1 mouse cellular context compared by ENCODE assay signal in genomic region chr5:88716983-88717382, GRCm38 (mm10).
TF ChIP-seq lines count a peak whose summit lies in the region.

No protein-coding gene starts in this region.

TF ChIP-seq in CH12.LX, 34 proteins besides CTCF, POLR2A, EP300 and RAD21 (continued from another document):
- TF ChIP-seq BHLHE40 (IDR thresholded peaks at IDR 0.05; ENCODE audit: low read depth, low read length) (peak; percentile 57), ELF1 (IDR thresholded peaks at IDR 0.05; ENCODE audit: low read depth, low read length) (0 out of 2 replicates have a peak, but pooled peaks have one; percentile 12), IRF4 (IDR thresholded peaks at IDR 0.05; ENCODE audit: low read depth, low read length) (peak; percentile 99), JUN (IDR thresholded peaks at IDR 0.05; ENCODE audit: insufficient read depth, low read depth, low read length) (peak; percentile 91)
TF ChIP-seq in CH12.LX: peak in this region for 15.
